Mouse (Mus musculus) heart, adult 2 months (tissue): Measurements from ENCODE around the gene Mxra7. TPM values are rescaled to one million over a fixed set of nuclear protein-coding genes. Genes with fewer than 3 reads are reported as not detected.
A peak's percentile ranks its signal among the peaks of the same experiment; 100 is the strongest.
"Not testable (repeated sequence)": the region's sequence is repeated elsewhere in the genome, so short reads cannot be mapped to it uniquely, and the experiment has no call there.

Experiments used
- DNase-seq, 2 experiments: peaks; one replicate each; pipeline ENCODE4 v3.0.0; 2021
- H3K27ac ChIP-seq: fragments of 200-600 bp; 2 replicates; pipeline ENCODE4 v1.8.1; 2022
- H3K27me3 ChIP-seq: fragments of 200-500 bp; 2 replicates; pipeline ENCODE4 v1.6.1; 2012; ENCODE audit warnings: mild to moderate bottlenecking, low read length, inconsistent platforms, mixed read lengths; ENCODE audit not compliant: control insufficient read depth, insufficient read depth
- H3K36me3 ChIP-seq: fragments of 200-500 bp; 2 replicates; pipeline ENCODE4 v1.6.1; 2012; ENCODE audit warnings: low read length, inconsistent platforms; ENCODE audit not compliant: control insufficient read depth, insufficient read depth
- H3K4me1 ChIP-seq: fragments of 200-500 bp; 2 replicates; pipeline ENCODE4 v1.6.1; 2011; ENCODE audit warnings: low read length; ENCODE audit not compliant: control insufficient read depth, insufficient read depth
- H3K4me3 ChIP-seq: fragments of 200-600 bp; 2 replicates; pipeline ENCODE4 v1.8.1; 2022
- H3K79me2 ChIP-seq: fragments of 200-500 bp; replicated peaks from 2 replicates; pipeline ENCODE4 v1.6.1; 2012; ENCODE audit warnings: mild to moderate bottlenecking, inconsistent platforms, low read length, moderate library complexity, mixed read lengths; ENCODE audit not compliant: control insufficient read depth, insufficient read depth
- H3K9ac ChIP-seq: fragments of 200-500 bp; 2 replicates; pipeline ENCODE4 v1.6.1; 2012; ENCODE audit warnings: low read depth, mild to moderate bottlenecking, control low read depth, inconsistent platforms, low read length, mixed read lengths
- CTCF ChIP-seq: fragments of 200-600 bp; IDR thresholded peaks from 2 replicates; pipeline ENCODE4 v1.8.1; 2022; ENCODE audit warnings: antibody characterized with exemption, mild to moderate bottlenecking, moderate library complexity
- EP300 ChIP-seq: fragments of 200-500 bp; IDR thresholded peaks from 2 replicates; pipeline ENCODE4 v1.6.1; 2011; ENCODE audit warnings: low read depth, low read length, control low read depth; ENCODE audit not compliant: insufficient read depth
- POLR2A ChIP-seq: fragments of 200-500 bp; IDR thresholded peaks from 2 replicates; pipeline ENCODE4 v1.6.1; 2011; ENCODE audit warnings: mild to moderate bottlenecking, low read depth, low read length, control low read depth; ENCODE audit not compliant: insufficient read depth
- WGBS: fragments of 180-500 bp; shearing (Covaris S2); methylation state at CpG from one replicate; pipeline ENCODE4 v1.1.7; 2018; 5-methylcytosine and 5-hydroxymethylcytosine counted together
- intact Hi-C: fragments of 180-260 bp; cut with DNase I; formaldehyde crosslinking; loops from one replicate; pipeline ENCODE4 v1.15.1; 2025
- polyA plus RNA-seq: library from polyadenylated mRNA; depleted of rRNA; stranded (reverse); fragments of >200 nt; gene quantifications from 2 replicates; pipeline ENCODE4 v1.2.3, GENCODE M21; 2012
- total RNA-seq, 2 experiments: library from RNA; stranded (reverse); gene quantifications; 2 replicates each; pipeline ENCODE4 v1.2.3; 2021

Gene Mxra7
- total and polyA plus RNA-seq, 3 experiments = 10.4 to 19.4 (median 15.1) TPM

GRCm38 (mm10) chr11:116832172-116832685 lies 4.4 kb upstream of the Mxra7 start:
- no peak overlapping the region for H3K27ac ChIP-seq
- no peak overlapping the region for H3K9ac ChIP-seq
- no peak for TF ChIP-seq EP300
- no peak for TF ChIP-seq POLR2A
- no peak for TF ChIP-seq CTCF
- H3K27me3 ChIP-seq = no peaks in the 10 kb centered on the region
- no peaks in the 10 kb centered on the region for H3K79me2 ChIP-seq
- 55% methylated on average over 4 of the region's 4 CpGs for WGBS
- intact Hi-C loops = no loop called here
- no peaks in the 10 kb centered on the region for H3K36me3 ChIP-seq
- H3K4me1 ChIP-seq = peaks cover 2% of the 10 kb centered on the region
- no peak overlapping the region for H3K4me3 ChIP-seq
- DNase-seq = no peak

- Histone ChIP-seq H3K4me1 (peaks cover 9% of the 10 kb centered on the region), H3K27ac (peak overlapping the region; percentile 90), H3K27me3 (no peaks in the 10 kb centered on the region), H3K79me2 (peaks cover 2% of the 10 kb centered on the region; the same call in 1 of the 2 replicates), H3K9ac (peak overlapping the region; percentile 93), H3K36me3 (no peaks in the 10 kb centered on the region), H3K4me3 (peak overlapping the region; percentile 87)
- no peak for DNase-seq
- intact Hi-C loops = loop anchor here (2.0 kb wide), 1 partner anchor 16 kb away; the partner anchor contains the start of genes Jmjd6 and Mettl23
- 32% methylated on average over 17 of the region's 17 CpGs for WGBS
- no peak for TF ChIP-seq CTCF
- no peak for TF ChIP-seq POLR2A
- no peak for TF ChIP-seq EP300
Observed at GRCm38 (mm10) chr11:116826550-116827504, 1.0 kb downstream of the Mxra7 start.

- Histone ChIP-seq H3K27ac (peak overlapping the region; percentile 36; the same call in 1 of the 2 replicates), H3K79me2 (peaks cover 2% of the 10 kb centered on the region; the same call in 1 of the 2 replicates), H3K9ac (peak overlapping the region; percentile 45; the same call in 1 of the 2 replicates), H3K4me1 (peaks cover 22% of the 10 kb centered on the region), H3K27me3 (no peaks in the 10 kb centered on the region), H3K4me3 (no peak overlapping the region), H3K36me3 (no peaks in the 10 kb centered on the region)
- TF ChIP-seq EP300 (no peak), POLR2A (no peak), CTCF (no peak)
- DNase-seq = no peak
- intact Hi-C loops = no loop called here
- WGBS = 33% methylated on average over 5 of the region's 5 CpGs
Observed at GRCm38 (mm10) chr11:116825230-116825629, 2.6 kb downstream of the Mxra7 start.

GRCm38 (mm10) chr11:116823885-116824284 lies 4.0 kb downstream of the Mxra7 start:
- peaks cover 30% of the 10 kb centered on the region for H3K4me1 ChIP-seq
- 98% methylated on average over 10 of the region's 10 CpGs for WGBS

GRCm38 (mm10) chr11:116823255-116823654 lies 4.6 kb downstream of the Mxra7 start:
- Histone ChIP-seq H3K36me3 (no peaks in the 10 kb centered on the region), H3K27me3 (no peaks in the 10 kb centered on the region), H3K4me3 (no peak overlapping the region), H3K9ac (no peak overlapping the region), H3K27ac (no peak overlapping the region), H3K79me2 (peaks cover 2% of the 10 kb centered on the region; the same call in 1 of the 2 replicates), H3K4me1 (peaks cover 28% of the 10 kb centered on the region)
- no peak for TF ChIP-seq EP300
- no peak for TF ChIP-seq POLR2A
- TF ChIP-seq CTCF = no peak
- intact Hi-C loops = no loop called here
- WGBS = 97% methylated on average over 2 of the region's 2 CpGs
- DNase-seq = no peak

More at GRCm38 (mm10) chr11:116823885-116824284, 4.0 kb downstream of the Mxra7 start:
- H3K27me3 ChIP-seq, H3K27ac ChIP-seq, H3K79me2 ChIP-seq, H3K9ac ChIP-seq, H3K36me3 ChIP-seq, H3K4me3 ChIP-seq, intact Hi-C loops, DNase-seq: not testable (repeated sequence)

GRCm38 (mm10) chr11:116822626-116823025 lies 5.2 kb downstream of the Mxra7 start:
- Histone ChIP-seq H3K9ac (no peak overlapping the region), H3K4me3 (no peak overlapping the region), H3K79me2 (peaks cover 2% of the 10 kb centered on the region), H3K27me3 (no peaks in the 10 kb centered on the region), H3K27ac (peak overlapping the region; percentile 43; the same call in 1 of the 2 replicates), H3K36me3 (no peaks in the 10 kb centered on the region), H3K4me1 (peaks cover 29% of the 10 kb centered on the region)
- no peak for TF ChIP-seq EP300
- no peak for TF ChIP-seq CTCF
- no peak for TF ChIP-seq POLR2A
- DNase-seq = no peak
- WGBS = 68% methylated on average over 10 of the region's 10 CpGs
- intact Hi-C loops = no loop called here
